Mouse (Mus musculus): ENCODE measurements around the gene Evc. TPM values are rescaled to one million over a fixed set of nuclear protein-coding genes. Genes with fewer than 3 reads are reported as not detected.

Gene Evc
- total and polyA plus RNA-seq, 3 experiments = 0.17 to 0.91 (median 0.73) TPM

DNA sequence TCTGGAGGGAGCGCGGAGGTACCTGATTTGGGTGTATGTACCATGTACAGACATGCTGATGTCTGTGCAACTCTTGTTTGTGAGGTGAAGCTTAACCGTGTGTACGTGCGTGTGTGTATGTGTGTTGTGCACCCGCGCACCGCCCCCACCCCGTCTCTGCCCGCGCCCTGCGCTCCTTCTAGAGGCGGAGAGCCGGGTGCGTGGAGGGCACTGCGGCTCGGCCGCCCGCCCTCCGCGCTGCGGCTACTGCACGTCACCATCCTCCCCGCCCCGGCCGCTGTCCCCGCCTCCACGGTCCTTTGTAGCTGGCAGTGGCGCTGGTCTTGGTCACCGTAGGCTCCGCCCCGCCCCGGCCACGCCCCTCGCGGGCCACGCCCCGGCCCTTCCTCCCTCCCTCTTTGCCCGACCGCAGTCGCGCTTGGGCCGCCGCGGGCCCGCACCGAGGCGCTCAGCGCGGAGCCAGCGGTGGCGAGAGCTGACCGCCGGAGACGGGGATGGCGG is 95.0 kb downstream of the Evc start, which contains the start of gene Crmp1:
Gene Crmp1, plus strand, starts transcription at position 290 of the 501 bp plus-strand sequence.
- no peak within 1 kb of the TSS for H3K4me2 ChIP-seq (ENCODE audit: insufficient read depth, low read depth, poor library complexity, severe bottlenecking)
- TF ChIP-seq GABPA (IDR thresholded peaks at IDR 0.05; ENCODE audit: insufficient replicate concordance, low read depth, low read length) = no peak
- no peak for TF ChIP-seq TCF12 (IDR thresholded peaks at IDR 0.05; ENCODE audit: low read depth, low read length)
- TF ChIP-seq MYC (IDR thresholded peaks at IDR 0.05; ENCODE audit: low read depth, low read length) = no peak
- no peak for TF ChIP-seq NELFE (IDR thresholded peaks at IDR 0.05; ENCODE audit: low read depth, low read length)
- TF ChIP-seq CHD2 (IDR thresholded peaks at IDR 0.05; ENCODE audit: low read length) = no peak
- no peak for TF ChIP-seq CTCF (conservative IDR thresholded peaks at IDR 0.05 in 1 of 2, IDR thresholded peaks at IDR 0.05 in 1 of 2; ENCODE audit: low read depth in 2 of 2, low read length in 2 of 2)
- no peak for DNase-seq (ENCODE audit: extremely low read depth)
- H3K36me3 ChIP-seq (replicated peaks in 1 of 2; ENCODE audit: control insufficient read depth in 1 of 2, insufficient read depth in 1 of 2, low read length in 1 of 2) = no peaks in the 10 kb centered on the region
- H3K27ac ChIP-seq (ENCODE audit: insufficient read depth, low read depth) = no peak within 1 kb of the TSS
- in situ Hi-C loops (cut with MboI; ENCODE audit: low pct_ligation_motif_present, low pct_unique_long_range_greater_than_20kb, low sequenced_read_pairs) (no loop called here), dilution Hi-C loops (cut with MboI; ENCODE audit: extremely low pct_ligation_motif_present, extremely low pct_unique_long_range_greater_than_20kb, low sequenced_read_pairs) (no loop called here)
- no peak within 1 kb of the TSS for H3K9ac ChIP-seq (ENCODE audit: insufficient read depth, low read depth)
- no peaks in the 10 kb centered on the region for H3K79me2 ChIP-seq (replicated peaks; ENCODE audit: control insufficient read depth, extremely low read depth, insufficient read depth, poor library complexity, severe bottlenecking)
- no peak within 1 kb of the TSS for H3K4me3 ChIP-seq (replicated peaks in 1 of 3; ENCODE audit: low read depth in 2 of 3, low read length in 2 of 3, poor library complexity in 1 of 3)
- peaks cover 6 to 25% of the 10 kb centered on the region in 2 experiments for H3K4me1 ChIP-seq (ENCODE audit: control insufficient read depth in 1 of 2, insufficient read depth in 2 of 2)
- peaks cover 10% of the 10 kb centered on the region for H3K9me3 ChIP-seq (replicated peaks; ENCODE audit: low read length)
- H3K27me3 ChIP-seq (replicated peaks) = peaks cover 16% of the 10 kb centered on the region

DNA sequence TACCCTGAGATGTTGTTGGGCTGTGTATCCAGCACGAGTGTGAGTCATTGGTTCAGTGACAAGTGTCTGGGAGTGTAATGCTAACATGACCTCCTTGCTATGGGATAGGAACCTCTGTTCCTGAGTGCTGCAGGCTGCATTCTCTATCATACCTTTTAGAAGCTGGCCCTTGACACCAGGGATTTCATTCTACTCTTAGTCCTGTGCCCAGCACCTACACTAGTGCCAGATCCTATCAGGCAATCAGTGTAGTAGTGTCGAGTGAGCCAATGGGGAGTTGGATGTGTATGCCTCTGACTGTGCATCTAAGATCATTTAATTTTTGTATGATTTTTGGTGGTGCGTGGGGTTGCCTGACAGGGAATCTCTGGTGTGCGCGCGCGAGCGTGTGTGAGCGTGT is 95.5 kb downstream of the Evc start:
- no peaks in the 10 kb centered on the region for H3K36me3 ChIP-seq (replicated peaks in 1 of 2; ENCODE audit: control insufficient read depth in 1 of 2, insufficient read depth in 1 of 2, low read length in 1 of 2)
- no peak for TF ChIP-seq ETS1 (conservative IDR thresholded peaks at IDR 0.05; ENCODE audit: low read depth, low read length)
- no peak for TF ChIP-seq ZMIZ1 (IDR thresholded peaks at IDR 0.05; ENCODE audit: low read depth, low read length)
- no peak for TF ChIP-seq JUND (conservative IDR thresholded peaks at IDR 0.05; ENCODE audit: low read depth, low read length)
- TF ChIP-seq RCOR1 (conservative IDR thresholded peaks at IDR 0.05; ENCODE audit: low read depth, low read length) = no peak
- TF ChIP-seq EP300 (IDR thresholded peaks at IDR 0.05; ENCODE audit: low read length) = no peak
- TF ChIP-seq ELF1 (IDR thresholded peaks at IDR 0.05; ENCODE audit: low read depth, low read length) = no peak
- H3K4me1 ChIP-seq (ENCODE audit: control insufficient read depth in 1 of 2, insufficient read depth in 2 of 2) = peaks cover 6 to 24% of the 10 kb centered on the region in 2 experiments
- no peaks in the 10 kb centered on the region for H3K79me2 ChIP-seq (replicated peaks; ENCODE audit: control insufficient read depth, extremely low read depth, insufficient read depth, poor library complexity, severe bottlenecking)
- dilution Hi-C loops (cut with MboI; ENCODE audit: extremely low pct_ligation_motif_present, extremely low pct_unique_long_range_greater_than_20kb, low sequenced_read_pairs) = no loop called here
- DNase-seq (ENCODE audit: extremely low read depth) = no peak
- peaks cover 16% of the 10 kb centered on the region for H3K27me3 ChIP-seq (replicated peaks)
- no peak overlapping the region for H3K27ac ChIP-seq (ENCODE audit: insufficient read depth, low read depth)
- H3K9me3 ChIP-seq (replicated peaks; ENCODE audit: low read length) = peaks cover 10% of the 10 kb centered on the region
- H3K4me3 ChIP-seq (replicated peaks in 1 of 3; ENCODE audit: low read depth in 2 of 3, low read length in 2 of 3, poor library complexity in 1 of 3) = no peak overlapping the region
- H3K9ac ChIP-seq (ENCODE audit: insufficient read depth, low read depth) = no peak overlapping the region
- in situ Hi-C loops (cut with MboI; ENCODE audit: low pct_ligation_motif_present, low pct_unique_long_range_greater_than_20kb, low sequenced_read_pairs) = no loop called here
- H3K4me2 ChIP-seq (ENCODE audit: insufficient read depth, low read depth, poor library complexity, severe bottlenecking) = no peak overlapping the region

DNA sequence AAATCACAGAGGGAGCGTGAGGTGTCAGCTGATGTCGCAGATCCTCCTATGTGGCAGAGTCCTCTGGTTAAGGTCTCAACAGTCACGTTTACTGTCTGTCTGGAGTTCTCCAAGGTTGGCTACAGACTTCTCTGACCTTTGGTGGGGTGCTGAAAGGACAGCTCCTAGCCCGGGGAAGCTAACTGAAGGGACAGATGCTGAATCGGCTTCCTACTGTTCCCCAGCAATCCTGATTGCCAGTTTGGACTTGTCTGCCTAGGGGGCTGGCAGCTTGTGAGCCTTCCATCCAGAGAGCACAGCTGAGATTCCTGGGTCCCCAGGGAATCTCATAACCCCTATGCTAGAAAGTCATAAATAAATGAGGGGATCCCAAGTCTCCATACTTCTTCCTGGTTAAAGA is 96.1 kb downstream of the Evc start:
- Histone ChIP-seq H3K27ac (ENCODE audit: insufficient read depth, low read depth) (no peak overlapping the region), H3K9ac (ENCODE audit: insufficient read depth, low read depth) (no peak overlapping the region), H3K4me2 (ENCODE audit: insufficient read depth, low read depth, poor library complexity, severe bottlenecking) (no peak overlapping the region), H3K9me3 (replicated peaks; ENCODE audit: low read length) (peaks cover 10% of the 10 kb centered on the region), H3K79me2 (replicated peaks; ENCODE audit: control insufficient read depth, extremely low read depth, insufficient read depth, poor library complexity, severe bottlenecking) (no peaks in the 10 kb centered on the region), H3K4me3 (replicated peaks in 1 of 3; ENCODE audit: low read depth in 2 of 3, low read length in 2 of 3, poor library complexity in 1 of 3) (no peak overlapping the region), H3K27me3 (replicated peaks) (peaks cover 20% of the 10 kb centered on the region), H3K4me1 (ENCODE audit: control insufficient read depth in 1 of 2, insufficient read depth in 2 of 2) (peaks cover 6 to 26% of the 10 kb centered on the region in 2 experiments), H3K36me3 (replicated peaks in 1 of 2; ENCODE audit: control insufficient read depth in 1 of 2, insufficient read depth in 1 of 2, low read length in 1 of 2) (no peaks in the 10 kb centered on the region)
- in situ Hi-C loops (cut with MboI; ENCODE audit: low pct_ligation_motif_present, low pct_unique_long_range_greater_than_20kb, low sequenced_read_pairs) (no loop called here), dilution Hi-C loops (cut with MboI; ENCODE audit: extremely low pct_ligation_motif_present, extremely low pct_unique_long_range_greater_than_20kb, low sequenced_read_pairs) (no loop called here)
- DNase-seq (ENCODE audit: extremely low read depth) = no peak
- TF ChIP-seq PAX5 (IDR thresholded peaks at IDR 0.05; ENCODE audit: low read length) = no peak
- TF ChIP-seq SIN3A (IDR thresholded peaks at IDR 0.05; ENCODE audit: low read length) = no peak
- no peak for TF ChIP-seq EP300 (IDR thresholded peaks at IDR 0.05; ENCODE audit: low read length)
- no peak for TF ChIP-seq POLR2AphosphoS2 (IDR thresholded peaks at IDR 0.05; ENCODE audit: low read depth, low read length)
- TF ChIP-seq POLR2A (IDR thresholded peaks at IDR 0.05; ENCODE audit: low read depth, low read length) = no peak
- no peak for TF ChIP-seq ZMIZ1 (IDR thresholded peaks at IDR 0.05; ENCODE audit: low read depth, low read length)
- TF ChIP-seq USF2 (conservative IDR thresholded peaks at IDR 0.05; ENCODE audit: low read depth, low read length) = no peak
- no peak for TF ChIP-seq HCFC1 (IDR thresholded peaks at IDR 0.05; ENCODE audit: low read depth, low read length)
- TF ChIP-seq KAT2A (IDR thresholded peaks at IDR 0.05; ENCODE audit: insufficient replicate concordance, low read length) = no peak
- no peak for TF ChIP-seq ZNF384 (IDR thresholded peaks at IDR 0.05; ENCODE audit: low read depth, low read length)
- TF ChIP-seq E2F4 (IDR thresholded peaks at IDR 0.05; ENCODE audit: insufficient replicate concordance, low read depth, low read length) = no peak
- no peak for TF ChIP-seq RCOR1 (conservative IDR thresholded peaks at IDR 0.05; ENCODE audit: low read depth, low read length)
- TF ChIP-seq CHD1 (IDR thresholded peaks at IDR 0.05; ENCODE audit: low read depth, low read length) = no peak
- no peak for TF ChIP-seq TCF12 (IDR thresholded peaks at IDR 0.05; ENCODE audit: low read depth, low read length)
- no peak for TF ChIP-seq MAFK (IDR thresholded peaks at IDR 0.05; ENCODE audit: insufficient replicate concordance, low read length)
- no peak for TF ChIP-seq TBP (conservative IDR thresholded peaks at IDR 0.05; ENCODE audit: low read depth, low read length)
- no peak for TF ChIP-seq USF1 (IDR thresholded peaks at IDR 0.05; ENCODE audit: low read depth, low read length)
- TF ChIP-seq UBTF (IDR thresholded peaks at IDR 0.05; ENCODE audit: low read depth, low read length) = no peak
